Mouse (Mus musculus) olfactory bulb, adult 2 months (tissue): ENCODE data around the gene Sh3tc1. TPM values are rescaled to one million over a fixed set of nuclear protein-coding genes. Genes with fewer than 3 reads are reported as not detected.

ENCODE experiments used
- H3K27ac ChIP-seq: fragments of 200-500 bp; 2 replicates; pipeline ENCODE4 v1.5.1; 2012; ENCODE audit warnings: low read depth, low read length; ENCODE audit not compliant: insufficient read depth
- H3K4me1 ChIP-seq: fragments of 200-500 bp; 2 replicates; pipeline ENCODE4 v1.6.1; 2012; ENCODE audit warnings: low read length; ENCODE audit not compliant: control insufficient read depth, insufficient read depth
- H3K4me3 ChIP-seq: fragments of 200-500 bp; 2 replicates; pipeline ENCODE4 v1.5.1; 2012; ENCODE audit warnings: mild to moderate bottlenecking, low read depth, low read length, moderate library complexity; ENCODE audit not compliant: insufficient read depth
- CTCF ChIP-seq: fragments of 200-500 bp; IDR thresholded peaks from 2 replicates; pipeline ENCODE4 v1.5.1; 2012; ENCODE audit warnings: low read depth, mild to moderate bottlenecking, low read length, moderate library complexity; ENCODE audit not compliant: insufficient read depth
- POLR2A ChIP-seq: fragments of 200-500 bp; IDR thresholded peaks from 2 replicates; pipeline ENCODE4 v1.6.1; 2012; ENCODE audit warnings: mild to moderate bottlenecking, low read depth, low read length, moderate library complexity; ENCODE audit not compliant: insufficient read depth
- WGBS: fragments of 180-500 bp; shearing (Covaris S2); methylation state at CpG from one replicate; pipeline ENCODE4 v1.1.7; 2018; 5-methylcytosine and 5-hydroxymethylcytosine counted together
- polyA plus RNA-seq: library from polyadenylated mRNA; stranded (reverse); fragments of >200 nt; gene quantifications from 2 replicates; pipeline ENCODE4 v1.2.4, GENCODE M21; 2012; ENCODE audit warnings: low replicate concordance; ENCODE audit not compliant: missing spikeins, insufficient read depth, insufficient read length

The Sh3tc1 gene
- polyA plus RNA-seq, 1 experiment = not detected

GRCm38 (mm10) chr5:35757639-35758001 is 17.8 kb upstream of the Sh3tc1 start, which contains the start of gene Ablim2:
Gene Ablim2, plus strand, starts transcription at chr5:35757880.
- Histone ChIP-seq H3K4me3 (peak within 1 kb of the TSS; percentile 54), H3K4me1 (peaks cover 19% of the 10 kb centered on the region), H3K27ac (peak within 1 kb of the TSS; percentile 12; the same call in 1 of the 2 replicates)
- peak; percentile 52; the same call in 1 of the 2 replicates for TF ChIP-seq POLR2A
- TF ChIP-seq CTCF = no peak
- under 1% methylated on average over 35 of the region's 35 CpGs for WGBS

- peak overlapping the region; percentile 12; the same call in 1 of the 2 replicates for H3K27ac ChIP-seq
- WGBS = 5% methylated on average over 26 of the region's 26 CpGs
- peaks cover 19% of the 10 kb centered on the region for H3K4me1 ChIP-seq
- peak overlapping the region; percentile 54 for H3K4me3 ChIP-seq
- TF ChIP-seq CTCF (no peak), POLR2A (no peak)
These were observed 17.3 kb upstream of the Sh3tc1 start for GRCm38 (mm10) chr5:35756997-35757638.

- 84% methylated on average over 4 of the region's 4 CpGs for WGBS
- Histone ChIP-seq H3K4me3 (no peak overlapping the region), H3K4me1 (peaks cover 16% of the 10 kb centered on the region), H3K27ac (no peak overlapping the region)
- TF ChIP-seq CTCF (no peak), POLR2A (no peak)
These were observed 16.2 kb upstream of the Sh3tc1 start for GRCm38 (mm10) chr5:35756020-35756419.

GRCm38 (mm10) chr5:35755131-35755733 is 15.4 kb upstream of the Sh3tc1 start:
- Histone ChIP-seq H3K4me1 (peaks cover 16% of the 10 kb centered on the region), H3K27ac (no peak overlapping the region), H3K4me3 (no peak overlapping the region)
- WGBS = 27% methylated on average over 5 of the region's 5 CpGs
- TF ChIP-seq CTCF = no peak; the same call in 1 of the 2 replicates
- no peak for TF ChIP-seq POLR2A

GRCm38 (mm10) chr5:35751016-35751415 is 11.2 kb upstream of the Sh3tc1 start:
- H3K27ac ChIP-seq = no peak overlapping the region
- TF ChIP-seq POLR2A (no peak), CTCF (no peak)
- WGBS = 86% methylated on average over 7 of the region's 7 CpGs
- no peak overlapping the region for H3K4me3 ChIP-seq
- H3K4me1 ChIP-seq = no peaks in the 10 kb centered on the region

GRCm38 (mm10) chr5:35750026-35750425 is 10.2 kb upstream of the Sh3tc1 start:
- Histone ChIP-seq H3K4me1 (no peaks in the 10 kb centered on the region), H3K4me3 (no peak overlapping the region), H3K27ac (no peak overlapping the region)
- no peak for TF ChIP-seq CTCF
- 84% methylated on average over 1 of the region's 1 CpGs for WGBS

GRCm38 (mm10) chr5:35749416-35749815 is 9.6 kb upstream of the Sh3tc1 start:
- Histone ChIP-seq H3K4me1 (no peaks in the 10 kb centered on the region), H3K27ac (no peak overlapping the region), H3K4me3 (no peak overlapping the region)
- no peak for TF ChIP-seq POLR2A
- no peak for TF ChIP-seq CTCF
- WGBS = 53% methylated on average over 3 of the region's 3 CpGs

GRCm38 (mm10) chr5:35746910-35747309 is 7.1 kb upstream of the Sh3tc1 start:
- 23% methylated on average over 4 of the region's 4 CpGs for WGBS
- Histone ChIP-seq H3K4me3 (no peak overlapping the region), H3K27ac (no peak overlapping the region), H3K4me1 (no peaks in the 10 kb centered on the region)
- no peak for TF ChIP-seq POLR2A
- TF ChIP-seq CTCF = 0 out of 2 replicates have a peak, but pooled peaks have one; percentile 37

- Histone ChIP-seq H3K4me3 (no peak overlapping the region), H3K27ac (no peak overlapping the region), H3K4me1 (peaks cover 8% of the 10 kb centered on the region)
- 90% methylated on average over 5 of the region's 5 CpGs for WGBS
- no peak for TF ChIP-seq POLR2A
These were observed 5.6 kb upstream of the Sh3tc1 start for GRCm38 (mm10) chr5:35745406-35745805.
